Mouse (Mus musculus) ES-E14 (cell line): ENCODE results near the gene Trpv2. TPM values are rescaled to one million over a fixed set of nuclear protein-coding genes. Genes with fewer than 3 reads are reported as not detected.
A peak's percentile ranks its signal among the peaks of the same experiment; 100 is the strongest.

ENCODE experiments used
- DNase-seq: peaks from one replicate; pipeline ENCODE4 v3.0.0-alpha.2; 2013; ENCODE audit warnings: low read depth, low spot score
- H3K27ac ChIP-seq: 2 replicates; pipeline ENCODE4 v1.5.1; 2012; ENCODE audit warnings: low read depth, mild to moderate bottlenecking, low read length, moderate library complexity, mixed read lengths; ENCODE audit not compliant: poor library complexity, insufficient read depth, severe bottlenecking
- H3K36me3 ChIP-seq: 2 replicates; pipeline ENCODE4 v1.6.1; 2012; ENCODE audit warnings: mild to moderate bottlenecking, low read length, moderate library complexity, mixed read lengths; ENCODE audit not compliant: control insufficient read depth, poor library complexity, insufficient read depth, severe bottlenecking
- H3K4me1 ChIP-seq, 2 experiments: fragments of 150-350 bp in 1 of 2; sonication (generic) in 1 of 2; 2 replicates each; pipeline ENCODE4 v1.6.1; 2012; ENCODE audit warnings: low read length in 2 of 2, mild to moderate bottlenecking in 1 of 2, mixed read lengths in 1 of 2; ENCODE audit not compliant: control insufficient read depth in 2 of 2, insufficient read depth in 2 of 2, poor library complexity in 1 of 2
- H3K4me3 ChIP-seq, 2 experiments: fragments of 150-350 bp in 1 of 2; sonication (generic) in 1 of 2; 2 replicates each; pipeline ENCODE4 v1.5.1; 2012; ENCODE audit warnings: low read length in 2 of 2, low read depth in 1 of 2, mild to moderate bottlenecking in 1 of 2, mixed read lengths in 1 of 2; ENCODE audit not compliant: insufficient read depth in 1 of 2, poor library complexity in 1 of 2, severe bottlenecking in 1 of 2
- H3K9ac ChIP-seq: 2 replicates; pipeline ENCODE4 v1.6.1; 2012; ENCODE audit warnings: low read depth, mild to moderate bottlenecking, low read length, mixed read lengths; ENCODE audit not compliant: poor library complexity, insufficient read depth, severe bottlenecking
- H3K9me3 ChIP-seq: fragments of 150-350 bp; sonication (generic); 2 replicates; pipeline ENCODE4 v1.6.1; 2012; ENCODE audit warnings: low read depth, mild to moderate bottlenecking, low read length; ENCODE audit not compliant: control insufficient read depth, insufficient read depth
- CHD2 ChIP-seq: IDR thresholded peaks from 2 replicates; pipeline ENCODE4 v1.6.1; 2014; ENCODE audit warnings: mild to moderate bottlenecking, low read depth, low read length, inconsistent platforms
- HCFC1 ChIP-seq: IDR thresholded peaks from 2 replicates; pipeline ENCODE4 v1.6.1; 2012; ENCODE audit warnings: low read length, inconsistent platforms, borderline replicate concordance; ENCODE audit not compliant: insufficient read depth
- MAFK ChIP-seq: IDR thresholded peaks from 2 replicates; pipeline ENCODE4 v1.6.1; 2014; ENCODE audit warnings: mild to moderate bottlenecking, low read depth, low read length, inconsistent platforms; ENCODE audit not compliant: insufficient read depth
- ZC3H11A ChIP-seq: IDR thresholded peaks from 2 replicates; pipeline ENCODE4 v1.6.1; 2012; ENCODE audit warnings: low read depth, mild to moderate bottlenecking, inconsistent platforms, low read length, borderline replicate concordance
- ZNF384 ChIP-seq: IDR thresholded peaks from 2 replicates; pipeline ENCODE4 v1.6.1; 2012; ENCODE audit warnings: low read depth, low read length, inconsistent platforms
- in situ Hi-C, 2 experiments: fragments of 600-800 bp; cut with MboI; formaldehyde crosslinking; loops; one replicate each; pipeline ENCODE4 v1.15.1; 2025; ENCODE audit warnings: low sequenced_read_pairs in 2 of 2, inconsistent platforms in 1 of 2; ENCODE audit not compliant: unreplicated experiment in 2 of 2
- total RNA-seq: library from RNA; depleted of rRNA; stranded (reverse); fragments of 300-350 nt; gene quantifications from 2 replicates; pipeline ENCODE4 v1.2.3, GENCODE M21; 2012

Trpv2 gene
- total RNA-seq, 1 experiment: 9.8 TPM

DNA sequence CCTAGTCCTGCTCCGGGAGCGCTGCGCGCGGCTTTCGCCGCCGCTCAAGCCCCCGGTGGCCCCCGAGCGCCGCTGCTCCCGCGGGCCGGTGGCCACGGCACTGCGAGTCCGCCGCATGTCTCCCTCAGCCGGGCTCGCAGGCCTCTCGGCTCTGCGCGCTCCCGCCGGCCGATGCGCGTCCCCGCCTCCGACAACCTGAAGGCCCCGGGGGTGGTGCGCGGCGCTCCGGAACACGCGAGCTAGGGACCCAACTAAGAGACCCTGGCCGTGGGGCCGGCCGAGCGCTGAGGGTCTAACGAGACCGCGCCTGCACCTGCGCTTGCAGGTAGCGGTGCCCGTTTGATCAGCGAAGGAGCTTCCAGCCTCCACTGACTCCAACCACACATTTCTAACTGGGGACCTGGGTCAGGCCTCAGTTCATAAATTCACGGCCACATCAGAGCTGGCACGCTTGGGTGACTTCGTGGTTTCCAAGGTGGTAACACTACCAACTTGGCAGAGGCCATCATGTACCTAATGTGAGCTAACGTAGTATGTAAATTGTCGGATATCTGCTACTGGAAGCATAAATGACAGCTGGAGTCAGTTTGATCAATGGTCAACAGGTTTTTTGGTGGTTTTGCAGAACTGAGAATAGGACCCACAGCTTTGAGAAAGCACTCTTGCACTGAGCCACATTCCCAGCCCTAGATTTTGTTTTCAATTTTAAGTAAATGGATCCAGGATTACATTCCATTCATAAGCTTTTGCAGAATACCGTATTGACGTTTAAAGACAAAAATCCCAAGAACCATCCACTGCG, 35.0 kb upstream of the Trpv2 start, which contains the start of gene Cenpv:
Gene Cenpv, minus strand, starts transcription at position 173 of the 802 bp plus-strand sequence.
- DNase-seq: no peak
- H3K4me1 ChIP-seq: peaks cover 5 to 9% of the 10 kb centered on the region in 2 experiments
- in situ Hi-C loops: no loop called here
- peak within 1 kb of the TSS; percentile 94 to 99 for H3K4me3 ChIP-seq
- no peaks in the 10 kb centered on the region for H3K9me3 ChIP-seq
- peaks cover 3% of the 10 kb centered on the region; the same call in 1 of the 2 replicates for H3K36me3 ChIP-seq
- TF ChIP-seq MAFK (no peak), HCFC1 (no peak), ZNF384 (no peak), CHD2 (no peak), ZC3H11A (no peak)
- peak within 1 kb of the TSS; percentile 96 for H3K9ac ChIP-seq
- peak within 1 kb of the TSS; percentile 79 for H3K27ac ChIP-seq

GRCm38 (mm10) chr11:62540167-62540566, 34.1 kb upstream of the Trpv2 start:
- H3K4me3 ChIP-seq: no peak overlapping the region
- peaks cover 3% of the 10 kb centered on the region; the same call in 1 of the 2 replicates for H3K36me3 ChIP-seq
- DNase-seq: no peak
- no peak for TF ChIP-seq HCFC1
- TF ChIP-seq MAFK: no peak
- TF ChIP-seq ZC3H11A: no peak
- no peak for TF ChIP-seq CHD2
- TF ChIP-seq ZNF384: no peak
- H3K9me3 ChIP-seq: no peaks in the 10 kb centered on the region
- peaks cover 5 to 9% of the 10 kb centered on the region in 2 experiments for H3K4me1 ChIP-seq
- in situ Hi-C loops: no loop called here
- H3K9ac ChIP-seq: no peak overlapping the region
- H3K27ac ChIP-seq: no peak overlapping the region

DNA sequence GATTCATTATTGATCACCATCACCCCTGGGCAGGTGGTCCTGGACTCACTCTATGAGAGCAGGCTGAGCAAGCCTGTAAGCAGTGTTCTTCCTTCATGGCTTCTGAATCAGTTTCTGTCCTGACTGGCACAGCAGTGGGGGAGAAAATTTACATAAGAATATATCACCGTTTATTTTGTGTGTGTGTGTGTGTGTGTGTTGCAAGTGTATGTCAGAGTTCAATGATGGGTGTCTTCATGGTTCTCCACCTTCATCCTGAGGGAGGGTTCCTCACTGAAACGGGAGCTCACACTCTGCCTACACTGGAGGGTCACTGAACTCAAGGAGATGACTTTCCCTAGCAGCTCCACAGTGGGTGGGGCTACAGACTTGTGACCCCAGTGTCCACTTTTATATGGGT, 33.3 kb upstream of the Trpv2 start:
- Histone ChIP-seq H3K36me3 (no peaks in the 10 kb centered on the region), H3K27ac (no peak overlapping the region), H3K9me3 (no peaks in the 10 kb centered on the region), H3K4me1 (peaks cover 5 to 9% of the 10 kb centered on the region in 2 experiments), H3K9ac (no peak overlapping the region), H3K4me3 (no peak overlapping the region)
- TF ChIP-seq CHD2 (no peak), MAFK (no peak), HCFC1 (no peak), ZNF384 (no peak), ZC3H11A (no peak)
- in situ Hi-C loops: no loop called here
- no peak for DNase-seq

- no peak overlapping the region for H3K4me3 ChIP-seq
- H3K4me1 ChIP-seq: peaks cover 5 to 9% of the 10 kb centered on the region in 2 experiments
- no peaks in the 10 kb centered on the region for H3K9me3 ChIP-seq
- in situ Hi-C loops: no loop called here
- no peaks in the 10 kb centered on the region for H3K36me3 ChIP-seq
- TF ChIP-seq ZNF384 (no peak), HCFC1 (no peak), ZC3H11A (no peak), MAFK (no peak), CHD2 (no peak)
- H3K9ac ChIP-seq: no peak overlapping the region
- no peak for DNase-seq
- H3K27ac ChIP-seq: no peak overlapping the region
Measured at GRCm38 (mm10) chr11:62541581-62541980, 32.7 kb upstream of the Trpv2 start.
